Mouse (Mus musculus) megakaryocyte, embryonic 14.5 days (primary cell): Measurements from ENCODE around the gene Vps18.

Experiments
- FLI1 ChIP-seq: IDR thresholded peaks from 2 replicates; pipeline ENCODE4 v1.6.1; 2012; ENCODE audit warnings: low read length, inconsistent platforms, mixed read lengths
- GATA1 ChIP-seq: IDR thresholded peaks from 3 replicates; pipeline ENCODE4 v1.6.1; 2012; ENCODE audit warnings: mixed read lengths, low read length, inconsistent platforms, borderline replicate concordance

DNA sequence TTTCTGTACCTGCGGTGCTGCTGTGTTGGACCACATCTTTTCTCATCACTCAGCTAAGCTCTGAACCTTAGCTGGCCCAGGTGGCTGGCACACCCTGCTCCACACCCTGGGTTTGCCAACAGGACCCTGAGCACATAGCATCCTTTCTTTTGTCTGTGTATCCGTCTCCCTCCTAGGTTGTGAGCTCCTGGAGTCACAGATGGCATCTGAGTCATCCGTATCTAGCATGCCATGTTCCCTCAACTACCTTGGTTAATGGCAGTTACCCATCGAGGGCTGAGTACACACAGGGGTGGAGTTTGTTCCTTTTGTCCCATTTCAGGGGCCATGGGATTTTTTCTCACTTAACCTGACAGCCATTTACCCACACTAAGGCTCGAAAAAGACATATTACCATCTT, 38.2 kb upstream of the Vps18 start:
- TF ChIP-seq GATA1 (no peak), FLI1 (no peak)
